Mouse (Mus musculus) MEL (cell line): Measurements from ENCODE around the gene Magi2. TPM values are rescaled to one million over a fixed set of nuclear protein-coding genes. Genes with fewer than 3 reads are reported as not detected.

Source experiments
- DNase-seq: peaks from one replicate; pipeline ENCODE4 v3.0.0; 2011; ENCODE audit warnings: low read depth, low spot score
- H3K27ac ChIP-seq: 2 replicates; pipeline ENCODE4 v1.5.1; 2012; ENCODE audit warnings: low read depth, mild to moderate bottlenecking, control low read depth, low read length, moderate library complexity; ENCODE audit not compliant: control insufficient read depth
- H3K27me3 ChIP-seq, 2 experiments: fragments of 150-350 bp in 1 of 2; sonication (generic) in 1 of 2; 2 replicates each; pipeline ENCODE4 v1.6.1; 2012; ENCODE audit warnings: low read length in 2 of 2, mild to moderate bottlenecking in 2 of 2, improper control_type of control experiment in 1 of 2, moderate library complexity in 1 of 2; ENCODE audit not compliant: insufficient read depth in 2 of 2, control insufficient read depth in 1 of 2
- H3K36me3 ChIP-seq, 2 experiments: 2 replicates each; pipeline ENCODE4 v1.6.1; 2012 to 2014; ENCODE audit warnings: low read length in 2 of 2, improper control_type of control experiment in 1 of 2, inconsistent platforms in 1 of 2, mild to moderate bottlenecking in 1 of 2; ENCODE audit not compliant: insufficient read depth in 2 of 2, control insufficient read depth in 1 of 2
- H3K4me1 ChIP-seq, 2 experiments: fragments of 150-350 bp in 1 of 2; sonication (generic) in 1 of 2; 2 replicates each; pipeline ENCODE4 v1.6.1; 2012; ENCODE audit warnings: low read length in 2 of 2, improper control_type of control experiment in 1 of 2, mild to moderate bottlenecking in 1 of 2; ENCODE audit not compliant: insufficient read depth in 2 of 2, control insufficient read depth in 1 of 2
- H3K4me3 ChIP-seq, 2 experiments: fragments of 150-350 bp in 1 of 2; sonication (generic) in 1 of 2; 2 replicates each; pipeline ENCODE4 v1.5.1; 2012; ENCODE audit warnings: low read depth in 2 of 2, low read length in 2 of 2, mild to moderate bottlenecking in 2 of 2, moderate library complexity in 2 of 2, control low read depth in 1 of 2, improper control_type of control experiment in 1 of 2; ENCODE audit not compliant: control insufficient read depth in 1 of 2, insufficient read depth in 1 of 2
- H3K79me2 ChIP-seq: 2 replicates; pipeline ENCODE4 v1.6.1; 2012; ENCODE audit warnings: mild to moderate bottlenecking, low read length, moderate library complexity; ENCODE audit not compliant: control insufficient read depth, poor library complexity, insufficient read depth
- H3K9ac ChIP-seq: 2 replicates; pipeline ENCODE4 v1.6.1; 2012; ENCODE audit warnings: low read depth, mild to moderate bottlenecking, control low read depth, low read length, moderate library complexity; ENCODE audit not compliant: control insufficient read depth, poor library complexity, severe bottlenecking
- H3K9me3 ChIP-seq: fragments of 150-350 bp; sonication (generic); replicated peaks from 2 replicates; pipeline ENCODE4 v1.6.1; 2012; ENCODE audit warnings: mild to moderate bottlenecking, low read length, improper control_type of control experiment, moderate library complexity; ENCODE audit not compliant: insufficient read depth
- BHLHE40 ChIP-seq: IDR thresholded peaks from 2 replicates; pipeline ENCODE4 v1.6.1; 2012; ENCODE audit warnings: low read depth, mild to moderate bottlenecking, inconsistent platforms, low read length, improper control_type of control experiment, borderline replicate concordance
- CHD1 ChIP-seq: IDR thresholded peaks from 2 replicates; pipeline ENCODE4 v1.6.1; 2012; ENCODE audit warnings: low read depth, mild to moderate bottlenecking, inconsistent platforms, low read length, improper control_type of control experiment
- CHD2 ChIP-seq: IDR thresholded peaks from 2 replicates; pipeline ENCODE4 v1.6.1; 2011; ENCODE audit warnings: low read length, improper control_type of control experiment
- CTCF ChIP-seq, 3 experiments: IDR thresholded peaks in 2 of 3; conservative IDR thresholded peaks in 1 of 3; 2 replicates each; pipeline ENCODE4 v1.5.1; 2011 to 2012; ENCODE audit warnings: low read length in 3 of 3, low read depth in 2 of 3, mild to moderate bottlenecking in 2 of 3, improper control_type of control experiment in 1 of 3, inconsistent platforms in 1 of 3, mixed read lengths in 1 of 3, moderate library complexity in 1 of 3; ENCODE audit not compliant: control insufficient read depth in 1 of 3, insufficient read depth in 1 of 3, poor library complexity in 1 of 3, severe bottlenecking in 1 of 3
- E2F4 ChIP-seq: IDR thresholded peaks from 2 replicates; pipeline ENCODE4 v1.6.1; 2011; ENCODE audit warnings: low read depth, low read length, improper control_type of control experiment, borderline replicate concordance
- HCFC1 ChIP-seq: IDR thresholded peaks from 2 replicates; pipeline ENCODE4 v1.6.1; 2012; ENCODE audit warnings: low read depth, mild to moderate bottlenecking, inconsistent platforms, low read length, improper control_type of control experiment, moderate library complexity
- JUND ChIP-seq: IDR thresholded peaks from 2 replicates; pipeline ENCODE4 v1.6.1; 2011; ENCODE audit warnings: low read depth, mild to moderate bottlenecking, improper control_type of control experiment, low read length
- KAT2A ChIP-seq: conservative IDR thresholded peaks from 2 replicates; pipeline ENCODE4 v1.6.1; 2012; ENCODE audit warnings: low read depth, low read length, improper control_type of control experiment, inconsistent platforms
- MAZ ChIP-seq: IDR thresholded peaks from 2 replicates; pipeline ENCODE4 v1.6.1; 2012; ENCODE audit warnings: low read depth, mild to moderate bottlenecking, inconsistent platforms, low read length, improper control_type of control experiment
- MEF2A ChIP-seq: IDR thresholded peaks from 2 replicates; pipeline ENCODE4 v1.6.1; 2014; ENCODE audit warnings: low read depth, mild to moderate bottlenecking, inconsistent platforms, low read length, improper control_type of control experiment; ENCODE audit not compliant: poor library complexity, insufficient replicate concordance, severe bottlenecking; ENCODE audit errors: extremely low read depth
- POLR2AphosphoS5 ChIP-seq: IDR thresholded peaks from 2 replicates; pipeline ENCODE4 v1.6.1; 2012; ENCODE audit warnings: low read depth, borderline replicate concordance, mild to moderate bottlenecking, inconsistent platforms, low read length, moderate library complexity, mixed read lengths
- RCOR1 ChIP-seq: IDR thresholded peaks from 2 replicates; pipeline ENCODE4 v1.6.1; 2012; ENCODE audit warnings: low read depth, mild to moderate bottlenecking, inconsistent platforms, low read length, improper control_type of control experiment
- SIN3A ChIP-seq: IDR thresholded peaks from 2 replicates; pipeline ENCODE4 v1.6.1; 2012; ENCODE audit warnings: low read length, improper control_type of control experiment, inconsistent platforms
- TAL1 ChIP-seq: IDR thresholded peaks from 2 replicates; pipeline ENCODE4 v1.6.1; 2012; ENCODE audit warnings: mild to moderate bottlenecking, inconsistent platforms, low read length, moderate library complexity, mixed read lengths
- TCF12 ChIP-seq: IDR thresholded peaks from 2 replicates; pipeline ENCODE4 v1.6.1; 2014; ENCODE audit warnings: low read depth, mild to moderate bottlenecking, inconsistent platforms, low read length, improper control_type of control experiment, moderate library complexity
- UBTF ChIP-seq: IDR thresholded peaks from 2 replicates; pipeline ENCODE4 v1.6.1; 2012; ENCODE audit warnings: low read depth, mild to moderate bottlenecking, inconsistent platforms, low read length, improper control_type of control experiment, moderate library complexity, borderline replicate concordance; ENCODE audit not compliant: insufficient read depth
- USF1 ChIP-seq: IDR thresholded peaks from 2 replicates; pipeline ENCODE4 v1.6.1; 2014; ENCODE audit warnings: low read depth, mild to moderate bottlenecking, inconsistent platforms, low read length, improper control_type of control experiment, moderate library complexity
- ZMIZ1 ChIP-seq: IDR thresholded peaks from 2 replicates; pipeline ENCODE4 v1.6.1; 2012; ENCODE audit warnings: low read depth, mild to moderate bottlenecking, inconsistent platforms, low read length, improper control_type of control experiment, moderate library complexity
- polyA plus RNA-seq, 2 experiments: library from polyadenylated mRNA; stranded (reverse) in 1 of 2; unstranded in 1 of 2; fragments of >175 nt in 1 of 2; fragments of >200 nt in 1 of 2; gene quantifications; 2 replicates each; pipeline versions ENCODE4 v1.2.1 to v1.2.4; 2012; ENCODE audit warnings: low replicate concordance in 2 of 2, low read depth in 1 of 2; ENCODE audit not compliant: insufficient read length in 2 of 2, insufficient read depth in 1 of 2, missing spikeins in 1 of 2
- total RNA-seq: library from RNA; depleted of rRNA; stranded (reverse); fragments of 300-350 nt; gene quantifications from 2 replicates; pipeline ENCODE4 v1.2.3, GENCODE M21; 2012

Gene Magi2
- total and polyA plus RNA-seq, 3 experiments = 0.46 to 0.47 TPM; not detected in 1

- Histone ChIP-seq H3K9ac (no peak overlapping the region), H3K4me3 (no peak overlapping the region), H3K27me3 (no peaks in the 10 kb centered on the region), H3K36me3 (no peaks in the 10 kb centered on the region), H3K79me2 (no peaks in the 10 kb centered on the region), H3K27ac (no peak overlapping the region), H3K4me1 (no peaks in the 10 kb centered on the region), H3K9me3 (no peaks in the 10 kb centered on the region)
- DNase-seq = no peak
- TF ChIP-seq MEF2A = no peak
- no peak for TF ChIP-seq MAZ
- no peak for TF ChIP-seq RCOR1
- no peak for TF ChIP-seq JUND
- no peak for TF ChIP-seq BHLHE40
- no peak for TF ChIP-seq SIN3A
- TF ChIP-seq TCF12 = no peak
- TF ChIP-seq CTCF (IDR thresholded peaks at IDR 0.05 in 2 of 3, conservative IDR thresholded peaks at IDR 0.05 in 1 of 3; ENCODE audit: control insufficient read depth in 1 of 3, insufficient read depth in 1 of 3, low read depth in 2 of 3, low read length in 3 of 3, poor library complexity in 1 of 3, severe bottlenecking in 1 of 3) = no peak
Observed at GRCm38 (mm10) chr5:20606497-20606896, 1379.7 kb downstream of the Magi2 start.

GRCm38 (mm10) chr5:20607503-20607902 lies 1380.7 kb downstream of the Magi2 start:
- Histone ChIP-seq H3K4me3 (no peak overlapping the region), H3K36me3 (no peaks in the 10 kb centered on the region), H3K79me2 (no peaks in the 10 kb centered on the region), H3K9ac (no peak overlapping the region), H3K27me3 (no peaks in the 10 kb centered on the region), H3K27ac (no peak overlapping the region), H3K4me1 (no peaks in the 10 kb centered on the region), H3K9me3 (no peaks in the 10 kb centered on the region)
- TF ChIP-seq USF1 (no peak), TCF12 (no peak), POLR2AphosphoS5 (no peak), E2F4 (no peak), TAL1 (no peak), UBTF (no peak), CHD2 (no peak), SIN3A (no peak), MEF2A (no peak), KAT2A (no peak), ZMIZ1 (no peak), JUND (no peak), CHD1 (no peak), MAZ (no peak), CTCF (IDR thresholded peaks at IDR 0.05 in 2 of 3, conservative IDR thresholded peaks at IDR 0.05 in 1 of 3; ENCODE audit: control insufficient read depth in 1 of 3, insufficient read depth in 1 of 3, low read depth in 2 of 3, low read length in 3 of 3, poor library complexity in 1 of 3, severe bottlenecking in 1 of 3) (no peak), HCFC1 (no peak)
- DNase-seq = no peak
